Mouse (Mus musculus) 3134 (cell line): Measurements from ENCODE around the gene Sv2a.
A peak's percentile ranks its signal among the peaks of the same experiment; 100 is the strongest.

Source experiments
- DNase-seq: peaks from one replicate; pipeline ENCODE4 v3.0.0-alpha.2; 2011; ENCODE audit warnings: low spot score; ENCODE audit not compliant: insufficient read length; ENCODE audit errors: extremely low read depth

Gene Sv2a

GRCm38 (mm10) chr3:96240799-96241197 is 59.8 kb downstream of the Sv2a start:
- no peak for DNase-seq

GRCm38 (mm10) chr3:96243921-96244572 is 63.1 kb downstream of the Sv2a start:
- DNase-seq = peak; percentile 31
